Mouse (Mus musculus) forebrain, embryonic 10.5 days (tissue): ENCODE results near the gene Pole4. TPM values are rescaled to one million over a fixed set of nuclear protein-coding genes. Genes with fewer than 3 reads are reported as not detected.
"Not testable (repeated sequence)": the region's sequence is repeated elsewhere in the genome, so short reads cannot be mapped to it uniquely, and the experiment has no call there.

Experiments
- DNase-seq: peaks from one replicate; pipeline ENCODE4 v3.0.0-alpha.2; 2017; ENCODE audit warnings: low spot score; ENCODE audit errors: extremely low spot score
- H3K27ac ChIP-seq: fragments of 300-500 bp; sonication (generic); 2 replicates; pipeline ENCODE4 v1.5.1; 2016; ENCODE audit warnings: mild to moderate bottlenecking
- H3K27me3 ChIP-seq: fragments of 300-500 bp; sonication (generic); 2 replicates; pipeline ENCODE4 v1.6.1; 2016; ENCODE audit warnings: mild to moderate bottlenecking; ENCODE audit not compliant: poor library complexity, severe bottlenecking
- H3K36me3 ChIP-seq: fragments of 300-500 bp; sonication (generic); replicated peaks from 2 replicates; pipeline ENCODE4 v1.6.1; 2016; ENCODE audit warnings: mild to moderate bottlenecking, moderate library complexity
- H3K4me1 ChIP-seq: fragments of 300-500 bp; sonication (generic); 2 replicates; pipeline ENCODE4 v1.6.1; 2016
- H3K4me3 ChIP-seq: fragments of 300-500 bp; sonication (generic); 2 replicates; pipeline ENCODE4 v1.5.1; 2016; ENCODE audit warnings: mild to moderate bottlenecking, moderate library complexity
- H3K9me3 ChIP-seq: fragments of 300-500 bp; sonication (generic); 2 replicates; pipeline ENCODE4 v1.6.1; 2016; ENCODE audit warnings: mild to moderate bottlenecking, moderate library complexity
- WGBS: fragments of 180-500 bp; shearing (Covaris S2); methylation state at CpG from one replicate; pipeline ENCODE4 v1.1.7; 2016; 5-methylcytosine and 5-hydroxymethylcytosine counted together
- polyA plus RNA-seq: library from polyadenylated mRNA; unstranded; fragments of >200 nt; fragmentation: Nextera tagmentation; extraction: Ambion mirVana; gene quantifications from 2 replicates; pipeline ENCODE4 v1.2.1, GENCODE M21; 2016

Gene Pole4
- polyA plus RNA-seq, 1 experiment from 2014 or later, result 92.5 TPM

DNA sequence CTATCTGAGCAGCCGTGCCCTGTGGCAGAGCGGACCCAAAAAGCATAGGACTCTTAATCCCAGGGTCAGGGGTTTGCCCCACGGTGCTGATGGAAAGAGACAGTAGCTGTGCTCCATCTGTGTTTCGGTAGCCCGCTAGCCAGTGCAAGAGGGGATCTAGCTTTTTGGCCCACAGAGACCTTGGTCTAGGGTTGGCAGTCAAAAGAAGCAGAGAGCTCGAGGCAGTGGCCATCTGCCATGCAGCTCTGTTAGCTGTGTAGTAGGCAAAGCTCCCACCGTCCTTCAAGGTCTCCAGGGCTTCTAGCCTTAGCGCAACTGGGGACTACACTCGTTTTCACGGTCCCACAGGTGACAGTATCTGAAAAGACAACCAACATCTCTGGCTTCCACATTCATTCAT, 2.1 kb upstream of the Pole4 start:
- H3K9me3 ChIP-seq, result no peaks in the 10 kb centered on the region
- WGBS, result 92% methylated on average over 10 of the region's 10 CpGs
- peaks cover 10% of the 10 kb centered on the region for H3K27me3 ChIP-seq
- no peak for DNase-seq
- no peak overlapping the region for H3K4me3 ChIP-seq
- peaks cover 3% of the 10 kb centered on the region; the same call in 1 of the 2 replicates for H3K4me1 ChIP-seq
- no peaks in the 10 kb centered on the region for H3K36me3 ChIP-seq
- no peak overlapping the region for H3K27ac ChIP-seq

DNA sequence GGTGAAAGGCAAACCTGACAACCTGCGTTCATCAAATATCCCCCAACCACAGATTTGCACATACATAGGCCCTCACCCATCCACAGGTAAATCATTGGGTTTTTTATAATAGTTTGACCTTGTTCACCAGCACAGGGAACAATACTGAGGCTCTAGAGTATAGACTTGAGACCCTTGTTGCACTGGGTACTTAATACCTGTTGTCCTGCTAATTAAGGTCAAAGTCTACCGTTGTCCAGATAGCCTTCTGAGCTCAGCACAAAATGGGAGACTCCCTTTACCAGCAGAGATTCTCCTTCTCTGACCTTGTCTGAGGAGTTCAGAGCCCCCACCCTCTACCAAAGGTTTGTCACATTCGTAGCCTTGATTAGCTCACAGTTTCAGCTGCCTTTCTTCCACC, 1.5 kb downstream of the Pole4 start:
- no peak for DNase-seq
- Histone ChIP-seq H3K9me3 (no peaks in the 10 kb centered on the region), H3K36me3 (no peaks in the 10 kb centered on the region), H3K4me3 (no peak overlapping the region), H3K27ac (no peak overlapping the region), H3K27me3 (peaks cover 17% of the 10 kb centered on the region), H3K4me1 (peaks cover 15% of the 10 kb centered on the region)
- 81% methylated on average over 3 of the region's 3 CpGs for WGBS

DNA sequence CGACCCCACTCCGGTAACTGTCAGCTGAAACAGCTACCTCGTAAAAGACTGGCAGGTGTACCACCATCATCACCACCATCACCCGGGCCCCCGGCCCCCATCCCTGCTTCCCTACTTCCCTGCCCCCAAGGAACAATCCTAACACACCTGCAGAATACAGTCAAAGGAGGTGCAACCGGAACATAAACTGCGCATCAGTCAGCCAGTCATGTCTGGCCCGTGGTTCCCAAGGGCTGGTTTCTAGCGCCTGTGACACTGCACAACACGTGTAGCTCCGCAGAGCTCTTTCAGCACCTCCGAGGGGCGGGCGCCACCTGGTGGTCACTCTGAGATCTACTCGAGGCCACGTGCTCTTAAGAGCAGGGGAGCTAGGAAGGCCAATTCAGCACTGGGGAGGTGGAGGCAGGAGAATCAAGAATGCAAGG, 2.6 kb downstream of the Pole4 start:
- H3K4me1 ChIP-seq, result peaks cover 15% of the 10 kb centered on the region

DNA sequence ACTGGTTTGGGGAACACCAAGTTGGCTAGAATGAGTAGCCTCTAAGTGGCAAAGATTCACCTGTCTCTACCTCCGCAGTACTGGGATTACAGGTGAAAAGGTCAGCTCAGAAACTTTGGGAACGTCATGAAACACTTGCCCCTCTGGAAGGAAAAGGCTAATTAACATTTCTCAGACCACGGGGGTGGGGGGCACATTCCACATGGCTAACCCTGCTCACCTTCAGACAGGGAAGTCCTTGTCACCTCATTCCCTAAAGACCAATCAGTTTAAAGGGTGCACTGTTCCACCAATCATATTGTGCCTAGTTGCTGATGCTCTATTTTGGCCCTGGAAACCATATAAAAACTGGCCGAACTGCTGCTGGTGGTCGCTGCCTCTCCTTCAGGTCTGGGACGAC, 3.9 kb downstream of the Pole4 start:
- H3K36me3 ChIP-seq, result no peaks in the 10 kb centered on the region
- no peak overlapping the region for H3K27ac ChIP-seq
- DNase-seq, result no peak

More for the DNA sequence above, 2.6 kb downstream of the Pole4 start:
- DNase-seq, result peak; percentile 87
- H3K4me3 ChIP-seq, result no peak overlapping the region
- no peak overlapping the region for H3K27ac ChIP-seq
- 34% methylated on average over 16 of the region's 16 CpGs for WGBS
- peaks cover 17% of the 10 kb centered on the region for H3K27me3 ChIP-seq
- no peaks in the 10 kb centered on the region for H3K36me3 ChIP-seq
- H3K9me3 ChIP-seq, result no peaks in the 10 kb centered on the region

DNA sequence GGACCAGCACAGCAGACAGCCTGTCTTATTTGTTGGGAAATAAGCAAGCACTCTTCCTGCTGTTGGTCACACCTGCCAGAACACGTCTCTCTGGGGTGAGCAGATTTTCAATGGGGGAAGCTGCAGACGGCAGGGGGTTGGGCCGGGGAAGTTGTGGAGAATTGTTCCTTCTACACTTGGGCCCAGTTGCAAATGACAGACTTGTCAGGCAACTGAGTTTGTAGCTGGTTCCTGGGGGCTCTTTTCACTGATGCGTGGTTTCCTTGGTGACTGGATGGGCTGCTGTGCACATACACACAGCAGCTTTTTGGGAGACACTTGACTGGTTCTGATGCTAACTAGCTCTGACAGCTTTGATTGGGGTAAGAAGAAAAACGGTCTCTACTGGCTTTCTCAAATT, 5.3 kb downstream of the Pole4 start:
- no peaks in the 10 kb centered on the region for H3K9me3 ChIP-seq
- H3K27ac ChIP-seq, result no peak overlapping the region
- no peaks in the 10 kb centered on the region for H3K36me3 ChIP-seq
- H3K4me3 ChIP-seq, result no peak overlapping the region
- WGBS, result 31% methylated on average over 5 of the region's 5 CpGs
- peaks cover 17% of the 10 kb centered on the region for H3K4me1 ChIP-seq
- DNase-seq, result no peak
- peaks cover 17% of the 10 kb centered on the region for H3K27me3 ChIP-seq

More for the DNA sequence above, 3.9 kb downstream of the Pole4 start:
- 81% methylated on average over 6 of the region's 6 CpGs for WGBS
- no peak overlapping the region for H3K4me3 ChIP-seq
- H3K4me1 ChIP-seq, result peaks cover 15% of the 10 kb centered on the region
- no peaks in the 10 kb centered on the region for H3K9me3 ChIP-seq
- peaks cover 17% of the 10 kb centered on the region for H3K27me3 ChIP-seq

DNA sequence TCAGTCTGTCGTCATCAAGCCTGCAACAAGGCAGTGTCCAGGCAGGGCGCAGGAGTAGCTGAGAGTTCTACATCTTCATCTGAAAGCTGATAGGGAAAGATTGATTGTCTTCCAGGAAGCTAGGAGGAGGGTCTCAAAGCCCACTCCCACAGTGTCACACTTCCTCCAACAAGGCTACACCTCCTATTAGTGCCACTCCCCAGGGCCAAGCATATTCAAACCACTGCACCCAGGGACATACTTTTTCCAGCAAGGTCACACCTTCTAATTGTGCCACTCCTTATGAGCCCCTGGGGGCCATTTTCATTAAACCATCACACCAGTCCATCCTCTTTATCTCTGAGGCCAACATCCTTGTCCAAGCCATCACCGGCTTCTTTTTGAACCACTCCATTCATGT, 8.4 kb downstream of the Pole4 start:
- Histone ChIP-seq H3K27me3 (peaks cover 1% of the 10 kb centered on the region; the same call in 1 of the 2 replicates), H3K4me3 (no peak overlapping the region), H3K27ac (no peak overlapping the region), H3K36me3 (no peaks in the 10 kb centered on the region), H3K4me1 (peaks cover 18% of the 10 kb centered on the region), H3K9me3 (no peaks in the 10 kb centered on the region)
- 91% methylated on average over 3 of the region's 3 CpGs for WGBS
- DNase-seq, result no peak

DNA sequence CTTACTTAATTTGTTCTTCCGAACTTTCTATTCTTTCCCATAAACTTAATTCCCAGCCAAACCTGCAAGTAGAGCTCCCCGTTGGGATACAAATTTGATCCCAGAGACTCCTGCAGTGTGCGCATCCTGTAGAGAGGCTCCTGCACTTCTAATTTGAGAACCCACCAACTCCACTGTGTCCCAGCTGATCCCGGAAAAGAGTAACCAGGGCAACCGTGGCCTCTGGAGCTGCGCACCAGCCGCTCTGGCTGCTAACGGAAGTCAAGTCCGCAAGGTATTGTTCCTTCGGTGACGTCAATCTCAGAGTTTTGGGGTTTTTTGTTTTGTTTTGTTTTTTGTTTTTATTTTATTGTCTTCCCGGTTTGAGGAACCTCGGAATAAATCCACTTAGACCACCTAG, 10.5 kb downstream of the Pole4 start:
- H3K27ac ChIP-seq, result no peak overlapping the region
- no peaks in the 10 kb centered on the region for H3K27me3 ChIP-seq

DNA sequence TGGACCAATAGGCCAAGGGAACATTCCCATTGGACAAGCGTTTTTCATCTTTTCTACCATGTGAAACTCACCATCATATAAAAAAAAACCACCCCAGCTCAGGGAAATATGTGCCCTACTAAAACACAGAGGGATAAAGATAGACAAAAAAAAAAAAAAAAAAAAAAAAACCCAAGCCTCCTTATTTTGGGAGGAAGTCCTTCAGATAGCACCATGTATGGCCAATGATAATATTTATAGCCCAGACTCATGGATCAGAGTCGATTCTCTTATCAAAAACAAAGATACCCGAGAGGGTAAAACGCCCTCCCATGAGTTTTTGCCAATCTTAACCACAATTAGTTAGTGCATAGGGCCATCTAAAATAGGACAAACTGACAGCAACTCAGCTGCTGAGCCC, 15.7 kb downstream of the Pole4 start:
- peaks cover 10% of the 10 kb centered on the region for H3K4me1 ChIP-seq
- no peak overlapping the region for H3K27ac ChIP-seq
- no peak overlapping the region for H3K4me3 ChIP-seq
- DNase-seq, result no peak
- no peaks in the 10 kb centered on the region for H3K27me3 ChIP-seq
- H3K36me3 ChIP-seq, result no peaks in the 10 kb centered on the region
- 88% methylated on average over 4 of the region's 4 CpGs for WGBS
- no peaks in the 10 kb centered on the region for H3K9me3 ChIP-seq

More for the DNA sequence above, 10.5 kb downstream of the Pole4 start:
- WGBS, result 67% methylated on average over 13 of the region's 13 CpGs
- peak; percentile 34 for DNase-seq
- no peak overlapping the region for H3K4me3 ChIP-seq
- no peaks in the 10 kb centered on the region for H3K9me3 ChIP-seq
- H3K36me3 ChIP-seq, result no peaks in the 10 kb centered on the region
- peaks cover 9% of the 10 kb centered on the region for H3K4me1 ChIP-seq

DNA sequence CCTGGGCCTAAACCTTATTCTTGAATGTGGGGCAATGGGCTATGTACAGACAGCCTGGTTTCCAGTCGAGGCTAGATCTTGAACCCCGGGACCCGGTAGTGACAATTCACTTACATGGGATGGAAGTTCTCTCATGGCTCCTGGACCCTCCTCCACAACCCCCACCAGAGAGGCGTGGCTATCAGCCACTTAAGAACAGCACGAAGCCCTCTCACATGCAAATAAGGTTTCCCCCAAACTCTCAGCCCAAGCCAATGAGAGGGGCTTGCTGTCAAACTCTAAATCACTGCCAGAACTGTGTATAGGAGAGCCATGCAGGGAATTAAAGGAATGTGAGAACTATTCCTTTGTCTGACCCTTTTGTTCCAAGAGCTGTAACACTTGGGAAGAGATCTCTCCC, 16.6 kb downstream of the Pole4 start:
- peak overlapping the region; percentile 44; the same call in 1 of the 2 replicates for H3K27ac ChIP-seq
- not testable (repeated sequence) for DNase-seq, H3K4me1 ChIP-seq, H3K36me3 ChIP-seq, H3K9me3 ChIP-seq, H3K27me3 ChIP-seq, H3K4me3 ChIP-seq
- WGBS, result 50% methylated on average over 5 of the region's 5 CpGs

DNA sequence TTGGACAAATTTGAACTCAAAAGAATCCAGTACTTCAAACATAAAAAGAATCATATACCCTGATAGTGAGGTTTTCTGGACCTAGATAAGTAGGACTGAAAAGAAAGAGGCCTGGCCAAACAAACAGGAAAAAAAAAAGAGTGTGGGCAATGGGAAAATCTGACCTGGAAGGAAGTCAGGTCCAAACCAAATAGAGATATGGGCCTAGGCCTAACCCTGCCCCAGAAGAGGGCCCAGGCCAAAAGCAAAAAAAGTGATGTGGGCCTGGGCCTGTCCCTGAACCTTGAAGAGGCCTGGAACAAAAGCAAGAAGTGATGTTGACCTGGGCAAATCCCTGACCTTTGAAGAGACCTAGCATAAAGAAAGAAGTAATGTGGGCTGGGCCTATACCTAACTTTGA, 21.0 kb downstream of the Pole4 start:
- Histone ChIP-seq H3K4me1 (peaks cover 8% of the 10 kb centered on the region), H3K27me3 (no peaks in the 10 kb centered on the region), H3K4me3 (no peak overlapping the region), H3K36me3 (no peaks in the 10 kb centered on the region), H3K27ac (no peak overlapping the region), H3K9me3 (no peaks in the 10 kb centered on the region)
- no peak for DNase-seq

DNA sequence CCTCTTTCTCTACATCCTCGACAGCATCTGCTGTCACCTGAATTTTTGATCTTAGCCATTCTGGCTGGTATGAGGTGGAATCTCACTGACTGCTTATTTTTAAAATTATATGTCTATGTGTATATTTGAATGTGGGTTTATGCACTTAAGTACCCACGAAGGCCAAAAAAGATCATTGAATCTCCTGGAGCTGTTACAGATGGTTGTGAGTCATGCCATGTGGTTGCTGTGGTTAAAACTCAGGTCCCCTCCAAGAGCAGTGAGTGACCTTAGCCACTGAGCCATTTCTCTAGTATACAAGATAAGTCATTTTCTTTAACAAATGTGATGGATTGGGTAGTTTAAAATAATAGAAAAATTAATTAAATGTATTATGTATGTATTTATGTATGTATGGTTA, 25.9 kb downstream of the Pole4 start:
- not testable (repeated sequence) for H3K4me1 ChIP-seq, H3K27ac ChIP-seq, DNase-seq, H3K9me3 ChIP-seq, H3K36me3 ChIP-seq, H3K4me3 ChIP-seq, H3K27me3 ChIP-seq
- 78% methylated on average over 2 of the region's 2 CpGs for WGBS

DNA sequence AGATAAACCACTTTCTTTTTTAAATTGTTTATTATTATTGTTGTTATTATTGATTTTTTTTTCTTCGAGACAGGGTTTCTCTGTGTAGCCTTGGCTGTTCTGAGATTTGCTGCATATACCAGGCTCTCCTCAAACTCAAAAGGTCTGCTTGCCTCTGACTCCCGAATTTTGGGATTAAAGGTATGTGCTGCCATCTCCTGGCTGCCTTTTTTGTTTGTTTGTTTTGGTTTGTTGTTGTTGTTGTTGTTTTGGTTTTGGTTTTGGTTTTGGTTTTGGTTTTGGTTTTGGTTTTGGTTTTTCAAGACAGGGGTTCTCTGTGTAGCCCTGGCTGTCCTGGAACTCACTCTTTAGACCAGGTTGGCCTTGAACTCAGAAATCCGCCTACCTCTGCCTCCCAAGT, 27.5 kb downstream of the Pole4 start:
- not testable (repeated sequence) for H3K9me3 ChIP-seq, H3K4me1 ChIP-seq, DNase-seq, H3K4me3 ChIP-seq, H3K27me3 ChIP-seq, H3K27ac ChIP-seq, H3K36me3 ChIP-seq
- 81% methylated on average over 3 of the region's 3 CpGs for WGBS

DNA sequence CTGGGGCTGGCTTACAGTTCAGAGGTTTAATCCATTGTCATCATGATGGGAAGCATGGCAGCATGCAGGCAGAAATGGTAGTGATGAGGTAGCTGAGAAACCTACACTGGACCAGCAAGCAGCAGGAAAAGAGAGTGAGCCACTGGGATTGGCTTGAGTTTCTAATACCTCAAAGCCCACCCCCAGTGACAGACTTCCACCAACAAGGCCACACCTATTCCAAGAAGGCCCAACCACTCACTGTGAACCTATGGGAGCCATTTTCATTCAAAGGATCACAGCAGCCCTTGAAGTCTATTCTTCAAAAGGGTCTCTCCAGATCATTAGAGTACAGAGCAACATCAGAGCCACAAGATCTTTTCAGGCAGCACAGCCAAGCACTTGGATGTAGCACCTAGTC, 38.7 kb downstream of the Pole4 start:
- no peak for DNase-seq
- Histone ChIP-seq H3K4me1 (no peaks in the 10 kb centered on the region), H3K36me3 (no peaks in the 10 kb centered on the region)

DNA sequence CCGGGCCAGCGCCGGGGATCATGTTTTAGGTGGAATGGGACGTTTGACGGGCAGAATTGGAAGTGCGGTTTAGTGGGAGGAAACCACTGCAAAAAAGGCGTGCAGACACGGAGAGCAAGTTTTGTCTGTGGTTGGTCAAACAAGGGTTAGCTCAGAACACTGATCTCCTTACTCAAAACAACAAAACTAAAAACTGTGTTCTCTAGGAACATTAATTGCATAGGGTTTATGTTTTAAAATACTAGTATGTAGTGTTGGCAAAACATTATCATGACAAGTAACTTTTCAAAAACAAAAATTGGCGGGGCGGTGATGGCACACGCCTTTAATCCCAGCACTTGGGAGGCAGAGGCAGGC, 52.0 kb downstream of the Pole4 start:
- Histone ChIP-seq H3K4me3 (peak overlapping the region; percentile 74), H3K27ac (peak overlapping the region; percentile 97), H3K27me3 (no peaks in the 10 kb centered on the region), H3K36me3 (peaks cover 34% of the 10 kb centered on the region), H3K9me3 (no peaks in the 10 kb centered on the region), H3K4me1 (peaks cover 27% of the 10 kb centered on the region)
- WGBS, result 41% methylated on average over 11 of the region's 11 CpGs
- no peak for DNase-seq

More for the DNA sequence above, 38.7 kb downstream of the Pole4 start:
- Histone ChIP-seq H3K27ac (no peak overlapping the region), H3K9me3 (no peaks in the 10 kb centered on the region), H3K27me3 (no peaks in the 10 kb centered on the region), H3K4me3 (no peak overlapping the region)
